Mouse (Mus musculus): Measurements from ENCODE around the gene Hist1h3f.

DNA sequence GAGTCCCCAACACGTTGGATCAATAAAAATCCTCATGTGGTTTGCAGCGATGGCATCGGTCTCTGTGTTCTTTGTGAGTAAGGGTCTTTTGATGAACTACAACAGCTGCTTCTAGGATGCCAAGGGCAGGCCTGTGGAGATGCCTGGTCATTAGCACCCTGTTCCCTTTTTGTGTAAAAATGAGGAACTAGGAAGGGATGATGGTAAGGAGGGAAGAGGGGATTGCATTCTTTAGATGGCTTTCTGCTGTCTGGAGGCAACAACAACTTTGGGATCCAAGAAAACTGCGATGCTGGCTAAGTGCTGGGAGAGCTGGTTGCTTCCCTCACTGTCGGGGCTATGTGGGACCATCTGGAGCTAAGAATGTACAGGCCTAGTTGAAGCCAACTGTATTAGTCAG lies 5.6 kb upstream of the Hist1h3f start:
- TF ChIP-seq GATA1 (IDR thresholded peaks at IDR 0.05; ENCODE audit: borderline replicate concordance, low read length) (no peak), FLI1 (IDR thresholded peaks at IDR 0.05; ENCODE audit: low read length) (no peak)

All from megakaryocyte, embryonic 14.5 days (primary cell).